Mouse (Mus musculus): ENCODE measurements around the gene Gga1. TPM values are rescaled to one million over a fixed set of nuclear protein-coding genes. Genes with fewer than 3 reads are reported as not detected.

The Gga1 gene
- total and polyA plus RNA-seq, 2 experiments from 2014 or later, result 40.0 to 41.2 TPM

DNA sequence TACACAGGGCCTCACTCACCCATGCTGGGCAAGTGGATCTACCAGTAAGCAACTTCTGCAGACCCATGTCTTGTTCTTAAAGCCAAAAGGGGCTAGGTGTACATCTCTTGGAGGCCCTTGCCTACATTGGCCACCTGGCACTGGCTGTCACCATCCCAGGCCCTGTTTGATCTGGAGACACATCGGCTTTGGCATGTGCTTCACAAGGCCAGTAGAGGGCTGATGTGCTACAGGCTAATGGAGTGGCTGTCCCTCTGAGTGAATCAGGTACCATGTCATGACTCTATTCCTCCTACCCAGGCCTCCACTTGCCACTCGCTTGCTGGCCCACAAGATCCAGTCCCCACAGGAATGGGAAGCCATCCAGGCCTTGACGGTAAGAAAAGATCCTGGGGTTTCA is 4.8 kb downstream of the Gga1 start:
- H3K4me2 ChIP-seq (ENCODE audit: low read depth, low read length), result no peak overlapping the region
- WGBS, result 77% methylated on average over 3 of the region's 3 CpGs
- ATAC-seq (no peak), DNase-seq (ENCODE audit: low spot score) (no peak)
- no peaks in the 10 kb centered on the region for H3K4me1 ChIP-seq (ENCODE audit: insufficient read depth, low read length)
- TF ChIP-seq CTCF (IDR thresholded peaks at IDR 0.05; ENCODE audit: low read depth), result no peak; the same call in 1 of the 2 replicates
- no peak overlapping the region for H3K4me3 ChIP-seq (ENCODE audit: low read length)
- H3K27ac ChIP-seq, result no peak overlapping the region
- no peaks in the 10 kb centered on the region for H3K9me3 ChIP-seq (ENCODE audit: low read length)
- H3K27me3 ChIP-seq (ENCODE audit: insufficient read depth, low read length), result no peaks in the 10 kb centered on the region
- no peak overlapping the region for H3K9ac ChIP-seq (replicated peaks; ENCODE audit: low read length)
- peaks cover 37% of the 10 kb centered on the region for H3K36me3 ChIP-seq (ENCODE audit: insufficient read depth, low read length)

DNA sequence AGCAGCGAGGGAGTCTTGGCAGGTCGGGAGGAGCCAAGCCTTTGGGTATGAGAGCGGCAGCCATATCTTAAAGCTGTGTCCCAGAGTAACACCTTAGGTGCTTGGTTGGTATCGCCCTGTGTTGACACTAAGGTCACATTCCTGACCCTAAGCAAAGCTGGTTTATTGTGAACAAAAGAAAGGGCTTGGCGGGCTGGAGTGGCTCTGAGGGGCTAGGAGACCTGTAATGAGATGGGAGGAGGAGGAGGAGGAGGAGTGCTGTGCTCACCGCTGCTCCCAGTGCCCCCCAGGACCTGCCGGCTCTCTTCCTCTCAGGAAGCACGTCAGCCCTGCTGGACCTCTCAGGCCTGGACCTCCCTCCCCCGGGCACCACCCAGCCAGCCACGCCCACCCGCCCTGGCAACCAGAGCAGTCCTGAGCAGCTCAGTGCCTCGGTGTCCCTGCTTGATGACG is 12.4 kb downstream of the Gga1 start:
- WGBS, result 21% methylated on average over 11 of the region's 13 CpGs
- no peaks in the 10 kb centered on the region for H3K9me3 ChIP-seq (ENCODE audit: low read length)
- no peaks in the 10 kb centered on the region for H3K27me3 ChIP-seq (ENCODE audit: insufficient read depth, low read length)
- H3K27ac ChIP-seq, result no peak overlapping the region
- TF ChIP-seq CTCF (IDR thresholded peaks at IDR 0.05; ENCODE audit: low read depth), result no peak
- H3K4me2 ChIP-seq (ENCODE audit: low read depth, low read length), result no peak overlapping the region
- H3K4me1 ChIP-seq (ENCODE audit: insufficient read depth, low read length), result no peaks in the 10 kb centered on the region
- H3K9ac ChIP-seq (replicated peaks; ENCODE audit: low read length), result 0 out of 2 replicates have a peak overlapping the region, but pooled peaks have one; percentile 5
- DNase-seq (ENCODE audit: low spot score) (no peak), ATAC-seq (0 out of 2 replicates have a peak, but pooled peaks have one; percentile 18)
- H3K36me3 ChIP-seq (ENCODE audit: insufficient read depth, low read length), result peaks cover 60% of the 10 kb centered on the region
- H3K4me3 ChIP-seq (ENCODE audit: low read length), result no peak overlapping the region

DNA sequence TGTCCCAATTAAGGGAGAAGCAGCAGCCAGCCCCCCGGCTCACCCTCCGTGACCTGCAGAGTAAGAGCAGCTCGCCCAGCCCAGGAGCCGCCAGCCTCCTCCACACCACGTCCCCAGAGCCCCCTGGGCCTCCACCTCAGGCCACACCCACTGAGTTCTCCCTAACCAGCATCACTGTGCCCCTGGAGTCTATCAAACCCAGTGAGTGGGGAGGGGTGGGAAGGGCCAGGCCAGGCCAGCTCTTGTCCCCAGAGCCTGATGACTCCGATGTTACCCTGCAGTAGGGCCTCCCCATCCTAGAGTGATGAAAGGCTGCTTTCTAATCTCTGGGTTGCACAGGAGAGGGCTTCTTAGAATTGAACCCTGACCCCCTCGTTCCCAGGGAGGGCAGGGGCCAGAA is 15.4 kb downstream of the Gga1 start:
- Histone ChIP-seq H3K4me2 (ENCODE audit: low read depth, low read length) (no peak overlapping the region), H3K36me3 (ENCODE audit: insufficient read depth, low read length) (peaks cover 39% of the 10 kb centered on the region), H3K27me3 (ENCODE audit: insufficient read depth, low read length) (no peaks in the 10 kb centered on the region), H3K4me1 (ENCODE audit: insufficient read depth, low read length) (no peaks in the 10 kb centered on the region), H3K9ac (replicated peaks; ENCODE audit: low read length) (no peak overlapping the region), H3K27ac (no peak overlapping the region), H3K9me3 (ENCODE audit: low read length) (no peaks in the 10 kb centered on the region), H3K4me3 (ENCODE audit: low read length) (no peak overlapping the region)
- TF ChIP-seq CTCF (IDR thresholded peaks at IDR 0.05; ENCODE audit: low read depth), result no peak
- ATAC-seq (no peak), DNase-seq (ENCODE audit: low spot score) (no peak)
- 82% methylated on average over 7 of the region's 7 CpGs for WGBS

DNA sequence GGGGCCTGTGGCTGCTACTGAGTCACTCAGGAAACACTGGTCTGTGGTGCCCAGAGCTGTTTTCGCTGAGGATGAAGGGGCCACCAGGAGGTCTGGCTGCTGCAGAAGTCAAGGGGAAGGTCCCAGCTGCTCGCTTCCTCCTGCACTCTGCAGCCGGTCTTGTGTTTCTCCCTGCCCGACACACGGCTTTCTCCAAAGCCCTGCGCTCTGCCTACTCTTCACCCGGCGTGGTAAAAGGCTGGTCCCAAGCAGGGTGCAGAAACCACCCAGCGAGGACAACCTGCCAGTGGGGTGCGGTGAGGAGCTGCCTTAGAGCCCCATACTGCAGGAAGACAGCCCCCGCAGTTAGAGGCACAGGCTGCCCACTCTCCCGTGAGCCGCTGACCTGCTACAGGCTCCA is 17.7 kb downstream of the Gga1 start:
- Histone ChIP-seq H3K9me3 (ENCODE audit: low read length) (no peaks in the 10 kb centered on the region), H3K27ac (no peak overlapping the region), H3K4me3 (ENCODE audit: low read length) (no peak overlapping the region), H3K9ac (replicated peaks; ENCODE audit: low read length) (no peak overlapping the region), H3K4me2 (ENCODE audit: low read depth, low read length) (no peak overlapping the region), H3K36me3 (ENCODE audit: insufficient read depth, low read length) (peaks cover 27% of the 10 kb centered on the region), H3K27me3 (ENCODE audit: insufficient read depth, low read length) (no peaks in the 10 kb centered on the region), H3K4me1 (ENCODE audit: insufficient read depth, low read length) (no peaks in the 10 kb centered on the region)
- no peak for ATAC-seq
- TF ChIP-seq CTCF (IDR thresholded peaks at IDR 0.05; ENCODE audit: low read depth), result no peak
- DNase-seq (ENCODE audit: low spot score), result no peak
- 73% methylated on average over 13 of the region's 13 CpGs for WGBS

DNA sequence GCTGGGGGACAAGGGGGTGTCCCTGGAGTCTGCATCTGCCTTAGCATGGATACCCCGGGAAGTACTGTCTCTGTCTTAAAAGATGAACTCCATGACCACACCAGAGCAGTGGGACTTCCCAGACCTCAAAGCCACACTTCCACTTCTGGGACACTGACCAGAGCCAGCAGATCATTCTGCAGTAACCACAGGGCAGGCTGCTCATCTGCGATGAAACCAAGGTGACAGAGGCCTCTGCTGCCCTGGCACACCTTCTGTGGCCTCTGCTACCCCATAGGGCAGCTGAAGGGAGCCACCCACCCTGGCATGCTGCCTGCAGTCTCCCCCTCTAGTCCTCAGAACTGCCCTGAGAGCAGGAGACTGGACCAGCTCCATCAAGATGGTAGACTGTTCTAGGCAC is 18.8 kb downstream of the Gga1 start:
- WGBS, result 85% methylated on average over 2 of the region's 2 CpGs
- DNase-seq (ENCODE audit: low spot score) (no peak), ATAC-seq (no peak)
- H3K27ac ChIP-seq, result no peak overlapping the region
- no peaks in the 10 kb centered on the region for H3K9me3 ChIP-seq (ENCODE audit: low read length)
- H3K36me3 ChIP-seq (ENCODE audit: insufficient read depth, low read length), result peaks cover 27% of the 10 kb centered on the region
- peaks cover 9% of the 10 kb centered on the region; the same call in 1 of the 2 replicates for H3K4me1 ChIP-seq (ENCODE audit: insufficient read depth, low read length)
- H3K27me3 ChIP-seq (ENCODE audit: insufficient read depth, low read length), result 0 out of 2 replicates have a peak, but pooled peaks cover 3% of the 10 kb centered on the region
- no peak overlapping the region for H3K4me3 ChIP-seq (ENCODE audit: low read length)
- H3K4me2 ChIP-seq (ENCODE audit: low read depth, low read length), result no peak overlapping the region
- no peak for TF ChIP-seq CTCF (IDR thresholded peaks at IDR 0.05; ENCODE audit: low read depth)
- H3K9ac ChIP-seq (replicated peaks; ENCODE audit: low read length), result no peak overlapping the region

DNA sequence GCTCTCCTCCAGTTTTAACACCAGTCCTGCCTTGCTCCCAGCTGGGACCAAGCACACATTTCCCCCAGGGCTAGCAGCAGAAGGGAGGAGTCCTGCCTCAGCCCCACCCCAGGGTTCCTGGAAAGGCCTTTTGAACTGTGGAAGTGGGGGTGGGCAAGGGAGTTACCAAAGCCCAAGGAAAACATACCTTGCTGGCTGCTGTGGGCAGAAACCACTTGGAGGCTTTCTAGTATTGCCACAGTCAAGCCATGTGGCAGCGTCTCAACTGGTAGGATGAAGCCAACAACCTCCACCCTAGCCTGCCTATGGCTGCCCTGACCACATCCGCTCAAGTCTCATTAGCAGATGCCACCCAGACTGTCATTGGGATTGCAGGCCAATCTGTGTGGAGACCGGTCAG is 19.2 kb downstream of the Gga1 start:
- Histone ChIP-seq H3K4me1 (ENCODE audit: insufficient read depth, low read length) (peaks cover 10% of the 10 kb centered on the region; the same call in 1 of the 2 replicates), H3K36me3 (ENCODE audit: insufficient read depth, low read length) (peaks cover 23% of the 10 kb centered on the region), H3K9me3 (ENCODE audit: low read length) (no peaks in the 10 kb centered on the region), H3K4me2 (ENCODE audit: low read depth, low read length) (no peak overlapping the region), H3K27me3 (ENCODE audit: insufficient read depth, low read length) (0 out of 2 replicates have a peak, but pooled peaks cover 3% of the 10 kb centered on the region), H3K27ac (no peak overlapping the region), H3K9ac (replicated peaks; ENCODE audit: low read length) (no peak overlapping the region), H3K4me3 (ENCODE audit: low read length) (no peak overlapping the region)
- ATAC-seq (no peak), DNase-seq (ENCODE audit: low spot score) (no peak)
- WGBS, result 86% methylated on average over 3 of the region's 3 CpGs
- TF ChIP-seq CTCF (IDR thresholded peaks at IDR 0.05; ENCODE audit: low read depth), result no peak

DNA sequence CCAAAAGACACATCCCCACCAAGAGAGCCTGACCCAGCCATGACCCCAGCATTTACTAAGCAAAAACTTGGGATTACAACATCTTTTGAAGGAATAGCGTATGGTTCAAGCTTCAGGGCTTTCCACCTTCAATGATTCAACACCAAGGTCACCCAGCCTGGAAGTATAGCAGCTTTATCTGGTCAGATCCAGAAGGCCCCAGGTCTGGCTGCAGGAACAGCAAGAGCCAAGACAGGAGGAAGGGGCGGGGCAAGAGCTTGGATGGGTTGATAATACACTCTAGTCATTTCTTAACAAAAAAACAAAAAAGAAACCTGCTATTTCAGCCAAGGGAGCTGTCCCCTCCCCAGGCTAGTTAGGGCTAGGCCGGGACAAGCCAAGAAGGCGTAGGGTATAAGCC is 20.5 kb downstream of the Gga1 start:
- TF ChIP-seq CTCF (IDR thresholded peaks at IDR 0.05; ENCODE audit: low read depth), result no peak
- ATAC-seq (no peak), DNase-seq (ENCODE audit: low spot score) (no peak)
- Histone ChIP-seq H3K27me3 (ENCODE audit: insufficient read depth, low read length) (0 out of 2 replicates have a peak, but pooled peaks cover 3% of the 10 kb centered on the region), H3K4me3 (ENCODE audit: low read length) (no peak overlapping the region), H3K27ac (no peak overlapping the region), H3K4me1 (ENCODE audit: insufficient read depth, low read length) (peaks cover 10% of the 10 kb centered on the region; the same call in 1 of the 2 replicates), H3K9ac (replicated peaks; ENCODE audit: low read length) (no peak overlapping the region), H3K36me3 (ENCODE audit: insufficient read depth, low read length) (peaks cover 10% of the 10 kb centered on the region; the same call in 1 of the 2 replicates), H3K9me3 (ENCODE audit: low read length) (no peaks in the 10 kb centered on the region), H3K4me2 (ENCODE audit: low read depth, low read length) (no peak overlapping the region)
- WGBS, result 93% methylated on average over 4 of the region's 4 CpGs

All from hindbrain, postnatal 0 days (tissue).